Mouse (Mus musculus): ENCODE measurements around the gene Gnb2. TPM values are rescaled to one million over a fixed set of nuclear protein-coding genes. Genes with fewer than 3 reads are reported as not detected.

The Gnb2 gene
- total RNA-seq (2021) = 100 to 1,000 TPM; 777 to 806 TPM
- long read RNA-seq, experiment 1, transcript Gnb2-201 (10 exons, 1,860 nt) = major isoform, 304 of 370 reads
- long read RNA-seq, experiment 1, transcript Gnb2-212 (9 exons, 1,569 nt) = minor isoform, 11 of 370 reads
- long read RNA-seq, experiment 1, partial matches to known transcripts = 20 of 370 reads
- long read RNA-seq, experiment 1, other reads (novel, unspliced or antisense) = 30 of 370 reads
- long read RNA-seq, experiment 2, transcript Gnb2-201 (10 exons, 1,860 nt) = major isoform, 263 of 324 reads
- long read RNA-seq, experiment 2, transcript Gnb2-212 (9 exons, 1,569 nt) = minor isoform, 10 of 324 reads
- long read RNA-seq, experiment 2, partial matches to known transcripts = 25 of 324 reads
- long read RNA-seq, experiment 2, other reads (novel, unspliced or antisense) = 23 of 324 reads

- DNase-seq (ENCODE audit: low spot score in 2 of 2) = peak; percentile 96 to 98
- intact Hi-C loops (cut with DNase I) = loop anchor here (5.0 kb wide), 1 partner anchor 69 kb away; the partner anchor contains the start of gene Mospd3
Measured at GRCm38 (mm10) chr5:137533117-137533827, at the start of gene Gnb2, which contains the start of gene Epo. TSS of gene Gnb2 (minus strand) at chr5:137533510. TSS of gene Epo (minus strand) at chr5:137533242.

- no peak for DNase-seq (ENCODE audit: low spot score in 2 of 2)
- intact Hi-C loops (cut with DNase I) = no loop called here
Measured at GRCm38 (mm10) chr5:137582702-137583101, 49.4 kb upstream of the Gnb2 start.

- no peak for DNase-seq (ENCODE audit: low spot score in 2 of 2)
- intact Hi-C loops (cut with DNase I) = no loop called here
Measured at GRCm38 (mm10) chr5:137580246-137580645, 46.9 kb upstream of the Gnb2 start.

- peak; percentile 36 to 56 for DNase-seq (ENCODE audit: low spot score in 2 of 2)
- intact Hi-C loops (cut with DNase I) = no loop called here
Measured at GRCm38 (mm10) chr5:137574470-137574901, 41.2 kb upstream of the Gnb2 start.

DNA sequence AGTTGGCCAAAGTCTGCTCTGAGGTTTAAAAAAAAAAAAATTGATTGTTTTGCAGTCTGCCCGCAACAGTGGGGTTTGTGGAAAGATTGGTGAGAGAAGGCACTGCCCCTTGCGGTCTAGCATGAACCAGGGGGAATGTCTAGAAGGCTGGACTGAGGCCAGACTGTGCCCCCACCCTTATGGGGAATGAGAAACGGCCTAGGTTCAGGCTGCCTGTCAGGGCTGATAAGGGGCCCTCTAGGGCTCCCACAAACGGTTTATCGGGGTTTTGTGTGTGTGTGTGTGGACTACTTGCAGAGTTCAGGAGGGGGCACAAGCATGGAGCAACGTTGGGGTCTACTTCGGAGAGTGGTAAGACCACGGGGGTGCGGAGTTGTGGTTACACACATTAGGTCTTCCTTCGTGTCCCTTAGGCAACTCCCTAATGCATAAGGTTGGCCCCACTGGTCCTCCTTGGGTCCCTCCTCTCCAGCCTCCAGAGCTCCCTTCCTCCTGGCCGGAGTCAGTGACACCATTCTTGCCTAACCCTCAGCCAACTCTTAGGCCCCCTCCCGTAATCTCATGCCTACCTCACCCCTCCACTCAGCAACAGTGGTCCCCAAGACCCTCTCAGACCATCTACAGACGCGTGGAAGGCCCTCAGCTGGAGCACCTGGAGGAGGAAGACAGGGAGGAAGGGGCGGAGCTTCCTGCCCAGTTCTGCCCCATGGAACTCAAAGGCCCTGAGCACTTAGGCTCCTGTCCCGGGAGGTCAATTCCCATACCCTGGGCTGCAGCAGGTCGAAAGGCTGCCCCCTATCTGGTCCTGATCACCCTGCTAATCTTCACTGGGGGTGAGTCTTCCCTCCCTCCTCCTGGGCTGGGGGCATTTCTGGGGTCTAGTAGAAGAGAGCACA is 37.6 kb upstream of the Gnb2 start:
- intact Hi-C loops (cut with DNase I) = no loop called here
- no peak for DNase-seq (ENCODE audit: low spot score in 2 of 2)

DNA sequence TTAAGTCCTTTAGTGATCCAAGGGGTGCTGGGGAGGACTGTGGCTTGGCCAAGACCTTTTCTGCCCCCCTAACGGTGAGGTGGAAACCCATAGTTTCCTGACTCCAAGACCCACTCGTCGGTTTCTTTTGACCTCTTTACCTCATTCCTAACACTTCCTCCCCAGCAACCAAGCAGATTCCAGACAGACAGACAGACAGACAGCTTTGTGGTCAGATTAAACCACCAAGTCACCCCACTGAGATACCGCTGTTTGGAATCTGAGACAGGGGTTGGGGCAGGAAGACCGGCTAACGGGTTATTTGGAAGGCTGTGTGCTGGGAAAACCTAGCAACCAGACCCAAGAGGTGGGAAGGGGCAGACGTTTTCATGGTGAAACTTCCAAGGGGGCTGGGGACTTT is 36.9 kb upstream of the Gnb2 start:
- DNase-seq (ENCODE audit: low spot score in 2 of 2) = no peak
- intact Hi-C loops (cut with DNase I) = no loop called here

DNA sequence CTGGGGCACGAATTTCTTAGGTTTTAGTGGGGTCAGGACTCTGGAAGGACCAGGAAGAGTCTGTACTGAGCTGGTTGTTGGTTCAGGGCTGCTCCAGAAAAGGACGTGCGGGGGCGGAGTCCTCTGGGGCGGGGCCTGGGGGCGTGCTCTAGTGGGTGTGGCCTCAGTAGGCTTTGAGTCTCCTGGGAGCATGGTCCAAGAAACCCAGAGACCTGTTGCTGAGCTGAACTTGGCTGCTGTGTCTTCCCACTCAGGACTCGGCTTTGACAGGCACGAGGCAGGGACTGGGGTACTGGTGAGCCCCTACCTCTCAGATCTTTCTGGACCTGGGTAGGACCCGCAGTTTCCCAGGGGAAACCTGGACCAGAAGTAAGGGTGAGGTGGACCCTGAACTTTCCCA is 36.4 kb upstream of the Gnb2 start, which contains the start of gene Tfr2:
Tfr2 (plus strand) TSS at position 176 of the 400 bp plus-strand sequence.
- DNase-seq (ENCODE audit: low spot score in 2 of 2) = no peak
- intact Hi-C loops (cut with DNase I) = no loop called here

DNA sequence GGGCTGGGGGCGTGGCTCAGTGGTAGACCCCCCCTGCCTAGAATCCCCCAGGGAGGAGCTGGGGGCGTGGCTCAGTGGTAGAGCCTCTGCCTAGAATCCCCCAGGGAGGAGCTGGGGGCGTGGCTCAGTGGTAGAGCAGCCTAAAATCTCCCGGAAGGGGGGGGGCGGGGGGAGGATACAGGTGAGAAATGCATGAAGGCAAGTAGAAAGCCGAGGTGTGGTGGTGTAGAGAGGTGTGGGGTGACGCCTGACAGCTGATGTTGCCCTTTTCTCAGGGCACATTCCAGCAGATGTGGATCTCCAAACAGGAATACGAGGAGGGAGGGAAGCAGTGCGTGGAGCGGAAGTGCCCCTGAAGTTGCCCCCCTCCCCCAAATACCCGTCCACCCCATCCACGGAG is 35.7 kb upstream of the Gnb2 start:
- intact Hi-C loops (cut with DNase I) = no loop called here
- no peak for DNase-seq (ENCODE audit: low spot score in 2 of 2)

- intact Hi-C loops (cut with DNase I) = no loop called here
- DNase-seq (ENCODE audit: low spot score in 2 of 2) = no peak
Measured at GRCm38 (mm10) chr5:137568223-137568798, 35.0 kb upstream of the Gnb2 start.

DNA sequence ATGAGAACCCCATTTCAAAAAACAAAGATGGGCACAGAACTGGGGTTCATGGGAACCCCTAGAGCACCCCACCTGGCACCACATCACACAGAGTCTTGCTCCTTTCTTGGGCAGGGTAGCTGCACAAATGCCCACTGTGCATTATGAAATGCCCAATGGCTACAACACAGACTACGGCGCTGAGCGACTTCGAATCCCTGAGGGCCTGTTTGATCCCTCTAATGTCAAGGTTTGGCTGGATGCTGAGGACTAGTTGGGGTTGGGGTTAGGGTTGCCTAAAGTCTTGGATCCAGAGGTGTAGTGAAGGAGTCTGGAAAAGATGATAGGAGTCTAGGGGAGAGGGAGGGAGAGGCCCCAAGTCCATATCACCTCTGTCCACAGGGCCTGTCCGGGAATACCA is 33.1 kb upstream of the Gnb2 start:
- DNase-seq (ENCODE audit: low spot score in 2 of 2) = no peak
- intact Hi-C loops (cut with DNase I) = no loop called here

DNA sequence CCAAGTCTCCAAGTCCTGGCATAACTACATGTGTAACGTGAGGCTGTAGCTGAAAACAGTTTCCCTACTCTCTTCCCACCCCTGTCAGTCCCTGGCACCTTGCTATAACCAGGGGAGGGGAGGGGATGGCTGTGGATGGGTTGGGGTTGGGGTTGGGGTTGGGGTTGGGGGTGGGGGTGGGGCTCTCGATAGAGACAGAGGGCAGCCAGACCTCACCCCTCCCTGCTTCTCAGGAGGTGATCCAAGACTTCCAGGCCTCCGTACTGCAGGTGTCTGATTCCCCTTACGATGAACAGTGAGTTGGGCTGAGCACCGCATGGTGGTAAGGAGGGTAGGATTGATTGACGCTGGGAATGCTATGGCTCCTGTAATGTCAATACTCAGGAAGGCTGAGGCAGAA is 32.4 kb upstream of the Gnb2 start:
- intact Hi-C loops (cut with DNase I) = no loop called here
- no peak for DNase-seq (ENCODE audit: low spot score in 2 of 2)

DNA sequence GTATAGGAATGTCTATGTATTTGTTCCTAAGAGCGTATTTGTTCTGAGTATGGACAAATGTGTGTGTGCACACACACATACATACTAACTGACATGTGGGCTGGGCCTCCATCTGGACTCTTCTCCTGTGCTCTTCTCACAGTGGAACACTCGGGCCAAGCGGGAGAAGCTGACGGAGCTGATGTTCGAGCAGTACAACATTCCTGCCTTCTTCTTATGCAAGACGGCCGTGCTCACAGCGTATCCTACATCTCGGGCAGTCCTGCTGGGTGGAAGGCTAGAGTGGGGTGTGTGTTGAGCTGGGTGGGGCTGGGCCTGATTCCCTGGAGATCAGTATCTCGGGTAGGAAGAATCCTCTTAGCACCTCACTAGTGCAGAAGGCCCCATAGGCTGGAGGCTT is 29.7 kb upstream of the Gnb2 start:
- DNase-seq (ENCODE audit: low spot score in 2 of 2) = peak; percentile 52 to 70
- intact Hi-C loops (cut with DNase I) = no loop called here

GRCm38 (mm10) chr5:137561556-137561955 is 28.2 kb upstream of the Gnb2 start:
- intact Hi-C loops (cut with DNase I) = no loop called here
- DNase-seq (ENCODE audit: low spot score in 2 of 2) = peak in 1 of 2 experiments; percentile 35

GRCm38 (mm10) chr5:137553898-137554297 is 20.6 kb upstream of the Gnb2 start:
- DNase-seq (ENCODE audit: low spot score in 2 of 2) = no peak
- intact Hi-C loops (cut with DNase I) = no loop called here

DNA sequence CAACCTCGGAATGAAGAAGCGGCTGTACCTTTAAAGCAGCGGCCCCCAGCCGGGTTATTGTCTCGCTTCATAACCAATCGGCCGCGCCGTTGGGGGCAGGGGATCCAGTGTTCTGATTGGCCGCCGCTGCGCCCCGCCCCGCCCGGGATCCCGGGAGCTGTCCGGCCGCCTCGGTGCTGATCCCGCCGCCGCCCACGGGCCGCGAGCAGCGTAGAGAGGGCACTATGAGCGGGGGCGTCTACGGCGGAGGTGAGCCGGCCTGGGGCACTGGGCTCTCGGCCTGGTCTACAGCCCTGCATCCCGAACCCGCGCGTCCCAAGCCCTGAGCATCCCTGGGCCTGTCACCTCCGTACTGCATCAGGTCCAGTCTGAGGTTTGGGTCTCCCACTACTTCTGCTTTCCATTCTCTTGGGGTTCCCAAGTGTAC is 20.1 kb upstream of the Gnb2 start, which contains the start of gene Actl6b:
Actl6b (plus strand) TSS at position 107 of the 427 bp plus-strand sequence.
- intact Hi-C loops (cut with DNase I) = no loop called here
- peak; percentile 91 to 92 for DNase-seq (ENCODE audit: low spot score in 2 of 2)

GRCm38 (mm10) chr5:137553000-137553399 is 19.7 kb upstream of the Gnb2 start:
- intact Hi-C loops (cut with DNase I) = no loop called here

DNA sequence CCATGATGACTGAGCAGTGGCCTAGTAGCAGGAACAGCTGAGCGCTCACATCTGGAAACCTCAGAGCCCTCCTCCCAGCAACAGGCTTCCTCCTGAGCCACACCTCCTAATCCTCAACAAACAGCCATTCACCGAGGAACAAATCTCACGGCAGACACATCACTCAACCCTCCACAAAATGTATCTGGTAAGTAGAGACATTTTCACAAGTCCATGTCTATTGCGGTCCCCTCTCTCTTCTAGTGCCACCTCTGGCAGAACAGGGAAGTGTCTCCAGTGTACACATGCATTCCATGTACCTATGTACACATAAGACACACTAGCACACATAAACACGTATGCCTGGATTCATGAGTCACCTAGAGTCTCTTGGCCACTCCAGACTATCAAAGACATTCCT is 17.8 kb upstream of the Gnb2 start:
- no peak for DNase-seq (ENCODE audit: low spot score in 2 of 2)
- intact Hi-C loops (cut with DNase I) = no loop called here

More at GRCm38 (mm10) chr5:137553000-137553399, 19.7 kb upstream of the Gnb2 start:
- no peak for DNase-seq (ENCODE audit: low spot score in 2 of 2)

GRCm38 (mm10) chr5:137549840-137550239 is 16.5 kb upstream of the Gnb2 start:
- intact Hi-C loops (cut with DNase I) = no loop called here
- DNase-seq (ENCODE audit: low spot score in 2 of 2) = no peak

- intact Hi-C loops (cut with DNase I) = no loop called here
Measured at GRCm38 (mm10) chr5:137545596-137545995, 12.3 kb upstream of the Gnb2 start.

More at GRCm38 (mm10) chr5:137545596-137545995, 12.3 kb upstream of the Gnb2 start:
- no peak for DNase-seq (ENCODE audit: low spot score in 2 of 2)

Data from left cerebral cortex, postnatal 14 days (tissue).